Mouse (Mus musculus) heart, postnatal 0 days (tissue): Measurements from ENCODE around the gene Ntrk3.

Experiments used
- CTCF ChIP-seq: IDR thresholded peaks from 2 replicates; pipeline ENCODE4 v1.5.1; 2016; ENCODE audit warnings: antibody characterized with exemption, control low read depth, low read depth
- EP300 ChIP-seq: IDR thresholded peaks from 2 replicates; pipeline ENCODE4 v1.6.1; 2016; ENCODE audit warnings: antibody characterized with exemption, low read depth

- TF ChIP-seq CTCF: no peak
- no peak for TF ChIP-seq EP300
Measured at GRCm38 (mm10) chr7:78253777-78254385, 483.9 kb downstream of the Ntrk3 start.
